Mouse (Mus musculus) colon, adult 2 months (tissue): ENCODE measurements around the gene Tas2r131. TPM values are rescaled to one million over a fixed set of nuclear protein-coding genes. Genes with fewer than 3 reads are reported as not detected.

Source experiments
- polyA plus RNA-seq: library from polyadenylated mRNA; depleted of rRNA; stranded (reverse); fragments of >200 nt; gene quantifications from 2 replicates; pipeline ENCODE4 v1.2.3, GENCODE M21; 2012; rRNA removed

Tas2r131 gene
- not detected in 2 replicates for polyA plus RNA-seq

GRCm38 (mm10) chr6:132957819-132958218 lies at the start of gene Tas2r131:
Gene Tas2r131, minus strand, starts transcription at chr6:132957919.

GRCm38 (mm10) chr6:132980865-132981264 lies 23.1 kb upstream of the Tas2r131 start, which contains the start of gene Tas2r109:
Gene Tas2r109, minus strand, starts transcription at chr6:132980965.

GRCm38 (mm10) chr6:132950802-132951201 lies 6.9 kb downstream of the Tas2r131 start, which contains the start of gene Tas2r129:
Gene Tas2r129, plus strand, starts transcription at chr6:132951102.

GRCm38 (mm10) chr6:132909351-132909750 lies 48.4 kb downstream of the Tas2r131 start, which contains the start of gene Tas2r125:
Gene Tas2r125, plus strand, starts transcription at chr6:132909651.

Other genes with a start within 250 kb of the Tas2r131 start
- gene Tas2r122, start 246.0 kb downstream of the Tas2r131 start, polyA plus RNA-seq = not detected in 2 replicates
- gene Tas2r115, start 219.9 kb downstream of the Tas2r131 start, polyA plus RNA-seq = not detected in 2 replicates
- gene Tas2r124, start 203.2 kb downstream of the Tas2r131 start, polyA plus RNA-seq = not detected in 2 replicates
- not detected in 2 replicates for gene Tas2r102, start 195.8 kb downstream of the Tas2r131 start, polyA plus RNA-seq
- gene Tas2r136, start 179.8 kb downstream of the Tas2r131 start, polyA plus RNA-seq = not detected in 2 replicates
- gene Tas2r117, start 155.1 kb downstream of the Tas2r131 start, polyA plus RNA-seq = not detected in 2 replicates
- gene Tas2r123, start 110.8 kb downstream of the Tas2r131 start, polyA plus RNA-seq = not detected in 2 replicates
- not detected in 2 replicates for gene Tas2r116, start 102.5 kb downstream of the Tas2r131 start, polyA plus RNA-seq
- gene Tas2r110, start 89.9 kb downstream of the Tas2r131 start, polyA plus RNA-seq = not detected in 2 replicates
- not detected in 2 replicates for gene Tas2r113, start 64.9 kb downstream of the Tas2r131 start, polyA plus RNA-seq
- gene Tas2r125, start 48.3 kb downstream of the Tas2r131 start, polyA plus RNA-seq = not detected in 2 replicates
- not detected in 2 replicates for gene Tas2r129, start 6.8 kb downstream of the Tas2r131 start, polyA plus RNA-seq
- not detected in 2 replicates for gene Tas2r109, start 23.0 kb upstream of the Tas2r131 start, polyA plus RNA-seq
- gene Tas2r103, start 79.2 kb upstream of the Tas2r131 start, polyA plus RNA-seq = not detected in 2 replicates
- not detected in 2 replicates for gene Tas2r140, start 97.9 kb upstream of the Tas2r131 start, polyA plus RNA-seq
- gene Smim10l1, start 147.0 kb upstream of the Tas2r131 start, polyA plus RNA-seq = 169 and 171 TPM in 2 replicates